Mouse (Mus musculus): ENCODE results near the gene Gdpd2. TPM values are rescaled to one million over a fixed set of nuclear protein-coding genes. Genes with fewer than 3 reads are reported as not detected.

The Gdpd2 gene
- polyA plus RNA-seq, 1 experiment from 2014 or later = 40.3 TPM

DNA sequence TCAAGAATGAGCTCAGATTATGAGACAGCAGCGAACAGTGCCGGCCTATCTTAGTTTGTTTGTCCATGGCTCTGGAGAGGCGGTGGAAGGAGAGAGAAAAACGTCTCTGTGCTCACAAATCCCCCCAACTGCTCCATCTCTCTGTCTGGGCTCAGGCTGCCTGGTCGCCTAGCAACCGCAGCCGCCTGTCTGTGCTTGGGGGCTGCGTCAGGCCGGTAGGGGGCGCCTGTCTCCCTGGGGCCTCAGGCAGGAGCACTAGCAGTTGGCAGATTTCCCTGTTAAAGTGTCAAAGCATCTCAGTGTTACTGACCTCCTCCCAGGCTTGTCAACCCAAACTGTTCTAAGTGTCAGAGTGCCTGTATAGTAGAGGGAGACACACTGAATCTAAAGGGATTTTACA is 12.3 kb downstream of the Gdpd2 start:
- peak; percentile 88 for ATAC-seq (ENCODE audit: low FRiP score, low read depth)
- H3K27me3 ChIP-seq = no peaks in the 10 kb centered on the region
- no peaks in the 10 kb centered on the region for H3K9me3 ChIP-seq
- H3K4me1 ChIP-seq (replicated peaks) = peaks cover 7% of the 10 kb centered on the region
- WGBS = 11% methylated on average over 10 of the region's 10 CpGs
- no peak overlapping the region for H3K27ac ChIP-seq (replicated peaks)
- no peak overlapping the region for H3K4me2 ChIP-seq
- no peak overlapping the region for H3K9ac ChIP-seq
- H3K4me3 ChIP-seq = no peak overlapping the region
- no peaks in the 10 kb centered on the region for H3K36me3 ChIP-seq

DNA sequence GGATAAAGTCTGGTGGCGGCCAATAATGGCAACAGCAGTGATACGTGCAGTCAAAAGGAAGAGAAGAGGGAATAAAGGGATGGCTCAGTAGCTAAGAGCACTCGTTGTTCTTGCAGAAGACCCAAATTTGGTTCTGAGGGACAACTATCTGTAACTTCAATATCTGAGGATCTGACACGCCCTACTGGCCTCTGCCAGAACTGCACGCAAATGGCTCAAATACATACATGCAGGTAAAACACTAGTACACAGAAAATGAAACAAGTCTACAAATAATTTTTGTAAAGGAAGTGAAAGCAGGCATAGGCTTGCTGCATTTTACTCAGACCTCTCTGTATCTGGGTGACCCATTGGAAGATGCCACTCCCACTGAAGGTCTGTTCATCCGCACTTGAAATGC is 36.2 kb downstream of the Gdpd2 start:
- no peak overlapping the region for H3K4me2 ChIP-seq
- 0 out of 2 replicates have a peak, but pooled peaks cover 6% of the 10 kb centered on the region for H3K4me1 ChIP-seq (replicated peaks)
- ATAC-seq (ENCODE audit: low FRiP score, low read depth) = no peak
- no peaks in the 10 kb centered on the region for H3K27me3 ChIP-seq
- H3K4me3 ChIP-seq = no peak overlapping the region
- H3K9me3 ChIP-seq = no peaks in the 10 kb centered on the region
- H3K27ac ChIP-seq (replicated peaks) = no peak overlapping the region
- WGBS = 86% methylated on average over 6 of the region's 6 CpGs
- H3K36me3 ChIP-seq = no peaks in the 10 kb centered on the region
- H3K9ac ChIP-seq = no peak overlapping the region

DNA sequence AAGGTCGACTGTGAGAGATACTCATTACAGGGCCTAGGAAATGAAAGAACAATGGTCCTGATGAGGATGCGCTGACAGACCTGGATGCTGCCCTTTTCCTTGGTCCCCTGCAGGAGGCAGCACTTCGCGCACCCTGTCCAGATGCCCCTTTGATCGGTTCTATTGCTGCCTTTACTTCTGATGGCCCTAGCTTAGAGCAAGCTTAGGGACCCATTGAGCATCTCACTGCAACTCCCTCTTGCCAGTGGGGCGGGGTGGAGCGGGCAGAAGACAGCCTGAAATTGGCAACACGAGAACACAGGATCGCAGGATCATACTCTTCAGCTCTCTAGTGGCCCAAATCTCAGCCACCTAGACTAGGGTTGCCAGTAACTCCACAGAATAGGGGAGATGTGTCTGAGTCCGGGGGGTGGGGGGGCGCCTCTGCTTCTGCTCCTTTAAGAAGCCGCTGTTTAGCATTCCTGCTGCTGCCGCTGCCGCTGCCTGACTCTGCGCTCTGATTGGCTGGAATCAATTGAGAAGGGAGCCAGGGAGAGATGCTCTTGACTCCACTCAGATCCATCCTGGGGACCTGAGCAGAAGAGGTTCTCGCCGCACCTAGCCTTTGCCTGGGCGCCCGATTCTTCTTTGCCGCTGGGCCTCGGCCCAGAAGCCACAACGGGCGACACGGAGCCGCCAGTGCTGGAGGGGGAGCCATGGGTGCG is 37.7 kb downstream of the Gdpd2 start, which contains the start of gene Dlg3:
Gene Dlg3 (plus strand): TSS at position 542 of the 704 bp plus-strand sequence.
- H3K27me3 ChIP-seq = no peaks in the 10 kb centered on the region
- H3K4me3 ChIP-seq = peak within 1 kb of the TSS; percentile 63
- H3K36me3 ChIP-seq = no peaks in the 10 kb centered on the region
- 0 out of 2 replicates have a peak, but pooled peaks cover 6% of the 10 kb centered on the region for H3K4me1 ChIP-seq (replicated peaks)
- 26% methylated on average over 24 of the region's 26 CpGs for WGBS
- ATAC-seq (ENCODE audit: low FRiP score, low read depth) = peak; percentile 90
- H3K9ac ChIP-seq = peak within 1 kb of the TSS; percentile 80
- peak within 1 kb of the TSS; percentile 86 for H3K27ac ChIP-seq (replicated peaks)
- H3K9me3 ChIP-seq = no peaks in the 10 kb centered on the region
- H3K4me2 ChIP-seq = peak within 1 kb of the TSS; percentile 64

- Histone ChIP-seq H3K9me3 (no peaks in the 10 kb centered on the region), H3K27me3 (no peaks in the 10 kb centered on the region), H3K4me3 (peak overlapping the region; percentile 63), H3K27ac (replicated peaks) (peak overlapping the region; percentile 86), H3K9ac (peak overlapping the region; percentile 80), H3K36me3 (no peaks in the 10 kb centered on the region), H3K4me2 (peak overlapping the region; percentile 64), H3K4me1 (replicated peaks) (0 out of 2 replicates have a peak, but pooled peaks cover 6% of the 10 kb centered on the region)
- ATAC-seq (ENCODE audit: low FRiP score, low read depth) = peak; percentile 67
- 25% methylated on average over 25 of the region's 36 CpGs for WGBS
Observed at GRCm38 (mm10) chrX:100767885-100768626, 38.4 kb downstream of the Gdpd2 start.

DNA sequence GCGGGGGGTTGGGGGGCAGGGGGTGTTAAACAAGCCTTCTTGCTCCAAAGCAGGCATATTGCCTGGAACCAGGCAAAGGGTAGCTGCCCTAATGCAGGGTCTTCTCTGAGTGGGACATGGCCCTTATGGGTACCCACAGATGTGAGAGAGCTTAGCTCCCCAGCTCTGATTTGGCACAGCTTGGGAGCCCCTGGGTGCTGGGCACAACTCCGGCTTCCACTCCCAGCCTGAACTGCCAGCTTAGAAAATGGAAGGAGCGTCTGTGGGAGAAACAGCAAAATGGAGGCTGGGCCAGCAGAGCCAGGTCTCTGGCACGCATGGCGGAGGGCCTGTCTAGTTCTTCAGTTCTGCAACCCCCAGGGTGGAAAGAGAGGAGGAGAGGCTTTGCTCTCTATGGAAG is 39.6 kb downstream of the Gdpd2 start:
- ATAC-seq (ENCODE audit: low FRiP score, low read depth) = no peak
- Histone ChIP-seq H3K9me3 (no peaks in the 10 kb centered on the region), H3K36me3 (no peaks in the 10 kb centered on the region), H3K9ac (peak overlapping the region; percentile 80), H3K4me1 (replicated peaks) (0 out of 2 replicates have a peak, but pooled peaks cover 6% of the 10 kb centered on the region), H3K4me3 (peak overlapping the region; percentile 63), H3K4me2 (peak overlapping the region; percentile 64), H3K27ac (replicated peaks) (peak overlapping the region; percentile 86), H3K27me3 (no peaks in the 10 kb centered on the region)
- 71% methylated on average over 5 of the region's 5 CpGs for whole genome bisulfite sequencing

- H3K27ac ChIP-seq (replicated peaks) = no peak overlapping the region
- H3K4me2 ChIP-seq = peak overlapping the region; percentile 46
- ATAC-seq (ENCODE audit: low FRiP score, low read depth) = no peak
- H3K9me3 ChIP-seq = no peaks in the 10 kb centered on the region
- 22% methylated on average over 20 of the region's 23 CpGs for WGBS
- peaks cover 18% of the 10 kb centered on the region; the same call in 1 of the 2 replicates for H3K4me1 ChIP-seq (replicated peaks)
- H3K36me3 ChIP-seq = no peaks in the 10 kb centered on the region
- no peaks in the 10 kb centered on the region for H3K27me3 ChIP-seq
- H3K4me3 ChIP-seq = peak overlapping the region; percentile 31
- H3K9ac ChIP-seq = peak overlapping the region; percentile 29; the same call in 1 of the 2 replicates
Observed at GRCm38 (mm10) chrX:100774341-100774811, 44.7 kb downstream of the Gdpd2 start.

- no peak overlapping the region for H3K4me3 ChIP-seq
- no peak overlapping the region for H3K4me2 ChIP-seq
- no peak overlapping the region for H3K9ac ChIP-seq
- no peaks in the 10 kb centered on the region for H3K36me3 ChIP-seq
- H3K27me3 ChIP-seq = no peaks in the 10 kb centered on the region
- no peak overlapping the region for H3K27ac ChIP-seq (replicated peaks)
- no peak for ATAC-seq (ENCODE audit: low FRiP score, low read depth)
- peaks cover 15% of the 10 kb centered on the region; the same call in 1 of the 2 replicates for H3K4me1 ChIP-seq (replicated peaks)
- WGBS = 86% methylated on average over 3 of the region's 3 CpGs
- no peaks in the 10 kb centered on the region for H3K9me3 ChIP-seq
Observed at GRCm38 (mm10) chrX:100775405-100775804, 45.7 kb downstream of the Gdpd2 start.

- peaks cover 12% of the 10 kb centered on the region; the same call in 1 of the 2 replicates for H3K4me1 ChIP-seq (replicated peaks)
- 19% methylated on average over 9 of the region's 9 CpGs for WGBS
- peak overlapping the region; percentile 57 for H3K27ac ChIP-seq (replicated peaks)
- peak overlapping the region; percentile 37 for H3K4me3 ChIP-seq
- no peaks in the 10 kb centered on the region for H3K27me3 ChIP-seq
- ATAC-seq (ENCODE audit: low FRiP score, low read depth) = peak; percentile 36
- peak overlapping the region; percentile 48 for H3K4me2 ChIP-seq
- H3K36me3 ChIP-seq = no peaks in the 10 kb centered on the region
- no peak overlapping the region; the same call in 1 of the 2 replicates for H3K9ac ChIP-seq
- no peaks in the 10 kb centered on the region for H3K9me3 ChIP-seq
Observed at GRCm38 (mm10) chrX:100776494-100776893, 46.8 kb downstream of the Gdpd2 start.

DNA sequence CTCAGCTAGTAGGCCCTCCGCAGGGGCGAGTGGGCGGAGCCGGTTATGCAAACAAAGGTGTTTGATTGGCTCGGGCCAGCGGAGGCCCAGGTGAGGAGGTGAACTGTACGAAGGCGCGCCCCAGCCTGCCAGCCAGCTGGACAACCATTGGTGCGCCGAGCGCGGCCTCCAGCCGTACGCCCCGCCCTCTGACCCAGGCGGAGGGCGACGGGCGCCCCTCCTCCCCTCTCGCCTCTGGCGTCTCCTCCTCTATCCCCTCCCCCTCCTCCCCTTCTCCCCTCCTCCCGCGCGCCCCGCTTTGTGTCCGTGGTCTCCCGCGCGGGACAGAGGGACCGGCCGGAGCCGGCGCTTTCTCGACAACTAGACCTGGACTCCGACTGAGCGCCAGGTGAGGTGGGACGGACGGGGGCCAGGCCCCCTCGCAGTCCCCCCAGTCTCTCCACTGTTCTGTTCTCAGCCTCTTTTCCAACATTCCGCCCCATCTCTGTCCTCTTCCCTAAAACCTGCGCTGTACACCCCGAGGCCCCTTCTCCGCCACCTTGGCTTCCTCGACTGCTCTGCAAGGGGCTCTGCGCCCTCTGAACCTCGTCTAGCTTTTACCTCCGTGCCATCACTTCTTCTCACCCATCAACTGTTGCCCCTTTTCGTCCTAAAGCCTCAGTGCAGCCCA is 47.4 kb downstream of the Gdpd2 start:
- peak overlapping the region; percentile 37 for H3K4me3 ChIP-seq
- peak; percentile 75 for ATAC-seq (ENCODE audit: low FRiP score, low read depth)
- no peaks in the 10 kb centered on the region for H3K9me3 ChIP-seq
- no peaks in the 10 kb centered on the region for H3K36me3 ChIP-seq
- peak overlapping the region; percentile 57 for H3K27ac ChIP-seq (replicated peaks)
- H3K4me2 ChIP-seq = peak overlapping the region; percentile 48
- peak overlapping the region; percentile 46 for H3K9ac ChIP-seq
- H3K4me1 ChIP-seq (replicated peaks) = peaks cover 12% of the 10 kb centered on the region; the same call in 1 of the 2 replicates
- 33% methylated on average over 28 of the region's 49 CpGs for WGBS
- no peaks in the 10 kb centered on the region for H3K27me3 ChIP-seq

DNA sequence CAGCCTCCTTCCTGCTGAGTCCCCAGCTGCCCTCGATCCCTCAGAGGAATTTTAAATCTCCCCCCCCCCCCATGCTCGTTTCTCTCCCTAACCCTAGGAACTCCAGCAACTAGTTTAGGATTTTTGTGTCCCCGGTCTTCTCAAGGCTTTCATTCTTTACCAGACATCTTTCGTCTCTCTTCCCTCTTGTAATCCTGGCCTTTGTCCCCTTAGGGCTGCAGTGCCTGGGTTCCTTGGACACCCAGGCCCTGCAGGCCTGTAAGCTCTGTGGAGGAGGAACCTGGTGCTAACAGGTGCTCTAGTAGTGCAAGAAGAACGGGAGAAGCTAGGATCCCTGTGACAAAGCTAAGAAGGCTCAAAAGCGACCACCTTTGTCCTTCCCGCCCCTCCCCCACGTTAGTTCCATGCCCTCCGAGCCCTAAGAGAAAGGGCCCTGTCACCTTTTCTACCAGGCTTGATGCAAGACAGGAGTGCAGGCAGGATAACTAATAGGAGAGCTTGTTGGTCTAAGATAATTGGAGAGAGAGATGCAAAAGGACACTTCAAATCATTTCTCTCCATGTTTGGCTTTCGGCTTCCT is 48.1 kb downstream of the Gdpd2 start:
- peak overlapping the region; percentile 48 for H3K4me2 ChIP-seq
- peak overlapping the region; percentile 37 for H3K4me3 ChIP-seq
- ATAC-seq (ENCODE audit: low FRiP score, low read depth) = no peak
- no peaks in the 10 kb centered on the region for H3K36me3 ChIP-seq
- no peaks in the 10 kb centered on the region for H3K27me3 ChIP-seq
- H3K4me1 ChIP-seq (replicated peaks) = peaks cover 12% of the 10 kb centered on the region; the same call in 1 of the 2 replicates
- WGBS = 22% methylated on average over 10 of the region's 10 CpGs
- H3K27ac ChIP-seq (replicated peaks) = no peak overlapping the region
- H3K9ac ChIP-seq = peak overlapping the region; percentile 46; the same call in 1 of the 2 replicates
- no peaks in the 10 kb centered on the region for H3K9me3 ChIP-seq

DNA sequence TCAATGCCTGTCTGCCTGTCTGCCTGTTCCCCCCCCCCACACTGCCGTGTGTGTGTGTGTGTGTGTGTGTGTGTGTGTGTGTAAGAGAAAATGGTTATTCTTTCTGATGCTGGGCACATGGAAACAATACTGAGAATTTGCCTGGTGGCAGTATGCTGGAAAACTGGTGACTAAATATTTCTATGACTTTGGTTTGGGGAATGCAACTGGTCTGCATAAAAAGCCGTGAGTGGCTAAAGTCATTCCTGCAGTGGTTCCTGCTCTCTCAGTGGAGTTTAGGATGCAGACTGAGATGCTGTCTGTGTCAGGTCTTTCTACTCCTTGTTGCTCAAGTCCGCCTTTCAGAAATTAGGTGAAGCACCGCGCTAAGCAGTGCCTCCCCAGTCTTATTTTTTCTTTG is 48.7 kb downstream of the Gdpd2 start:
- H3K4me1 ChIP-seq (replicated peaks) = peaks cover 12% of the 10 kb centered on the region; the same call in 1 of the 2 replicates
- 28% methylated on average over 5 of the region's 5 CpGs for WGBS
- H3K27me3 ChIP-seq = no peaks in the 10 kb centered on the region
- peak overlapping the region; percentile 37; the same call in 1 of the 2 replicates for H3K4me3 ChIP-seq
- no peak for ATAC-seq (ENCODE audit: low FRiP score, low read depth)
- H3K9me3 ChIP-seq = no peaks in the 10 kb centered on the region
- H3K9ac ChIP-seq = no peak overlapping the region
- H3K27ac ChIP-seq (replicated peaks) = no peak overlapping the region
- H3K4me2 ChIP-seq = peak overlapping the region; percentile 48
- H3K36me3 ChIP-seq = no peaks in the 10 kb centered on the region

All from hindbrain, embryonic 15.5 days (tissue).